Comparison of ENCODE assay signal across 20 mouse cellular contexts in genomic region chr6:127020431-127020830, GRCm38 (mm10). TPM values are rescaled to one million over a fixed set of nuclear protein-coding genes. Genes with fewer than 3 reads are reported as not detected.
DNase-seq lines count a peak whose midpoint lies in the region; ATAC-seq and TF ChIP-seq lines count a peak whose summit lies in the region.
"Had no signal": no experiment of that assay in that cellular context is flagged by ENCODE, and none has a peak within 500 bp of the region (broad histone marks: within the 10 kb centered on the region; RNA-seq: fewer than 3 reads in every experiment).

No protein-coding gene starts in this region.

- no peaks in the 10 kb centered on the region for H3K9me3 ChIP-seq in hindbrain, embryonic 13.5 days
- H3K9me3 ChIP-seq in hindbrain, embryonic 16.5 days (ENCODE audit: control insufficient read depth, low read length): no peaks in the 10 kb centered on the region
- no peaks in the 10 kb centered on the region for H3K9me3 ChIP-seq in limb, embryonic 12.5 days
- H3K9me3 ChIP-seq: neural tube, embryonic 13.5 days had no signal

- no peak overlapping the region for H3K27ac ChIP-seq in hindbrain, embryonic 13.5 days
- no peak overlapping the region for H3K27ac ChIP-seq in hindbrain, embryonic 16.5 days (ENCODE audit: low read depth, low read length)
- no peak overlapping the region for H3K27ac ChIP-seq in limb, embryonic 12.5 days
- H3K27ac ChIP-seq: heart, adult 2 months; neural tube, embryonic 13.5 days had no signal

- H3K4me3 ChIP-seq in hindbrain, embryonic 13.5 days: no peak overlapping the region
- H3K4me3 ChIP-seq in hindbrain, embryonic 16.5 days (ENCODE audit: low read length): no peak overlapping the region
- H3K4me3 ChIP-seq in limb, embryonic 12.5 days (replicated peaks): 0 out of 2 replicates have a peak overlapping the region, but pooled peaks have one; percentile 6
- H3K4me3 ChIP-seq: erythroblast, embryonic 14.5 days; heart, adult 2 months; neural tube, embryonic 13.5 days had no signal

- 0 out of 2 replicates have a peak, but pooled peaks have one; percentile 36 for ATAC-seq in hindbrain, embryonic 13.5 days (ENCODE audit: low FRiP score)
- ATAC-seq in hindbrain, embryonic 16.5 days: no peak
- ATAC-seq in limb, embryonic 12.5 days (ENCODE audit: insufficient number of reproducible peaks, insufficient read depth, low FRiP score, low TSS enrichment, low read depth): no peak

- 14% methylated on average over 13 of the region's 13 CpGs for WGBS in hindbrain, embryonic 13.5 days
- WGBS in hindbrain, embryonic 16.5 days: 13% methylated on average over 13 of the region's 13 CpGs
- WGBS in limb, embryonic 12.5 days: 11% methylated on average over 13 of the region's 13 CpGs

- H3K27me3 ChIP-seq in hindbrain, embryonic 13.5 days: peaks cover 19% of the 10 kb centered on the region
- H3K27me3 ChIP-seq in hindbrain, embryonic 16.5 days (replicated peaks; ENCODE audit: control insufficient read depth, insufficient read depth, low read length): 0 out of 2 replicates have a peak, but pooled peaks cover 2% of the 10 kb centered on the region
- peaks cover 41% of the 10 kb centered on the region for H3K27me3 ChIP-seq in limb, embryonic 12.5 days

- peaks cover 12% of the 10 kb centered on the region for H3K4me1 ChIP-seq in hindbrain, embryonic 13.5 days (replicated peaks)
- H3K4me1 ChIP-seq in hindbrain, embryonic 16.5 days (ENCODE audit: control insufficient read depth, insufficient read depth, low read depth, low read length): no peaks in the 10 kb centered on the region; the same call in 1 of the 2 replicates
- H3K4me1 ChIP-seq in limb, embryonic 12.5 days (replicated peaks): peaks cover 27% of the 10 kb centered on the region

- no peaks in the 10 kb centered on the region for H3K36me3 ChIP-seq in hindbrain, embryonic 13.5 days
- H3K36me3 ChIP-seq in hindbrain, embryonic 16.5 days (ENCODE audit: control insufficient read depth, insufficient read depth, low read length): no peaks in the 10 kb centered on the region
- H3K36me3 ChIP-seq in limb, embryonic 12.5 days: no peaks in the 10 kb centered on the region
- H3K36me3 ChIP-seq: neural tube, embryonic 13.5 days had no signal

- TF ChIP-seq CTCF in brain, embryonic 14.5 days (IDR thresholded peaks at IDR 0.05; ENCODE audit: borderline replicate concordance, extremely low read depth, insufficient read depth, insufficient read length): no peak

- no peak overlapping the region for H3K9ac ChIP-seq in hindbrain, embryonic 13.5 days
- H3K9ac ChIP-seq in hindbrain, embryonic 16.5 days (ENCODE audit: low read depth, low read length): no peak overlapping the region
- H3K9ac ChIP-seq in limb, embryonic 12.5 days (replicated peaks): no peak overlapping the region
- H3K9ac ChIP-seq: neural tube, embryonic 13.5 days had no signal

- H3K4me2 ChIP-seq in hindbrain, embryonic 13.5 days: no peak overlapping the region
- H3K4me2 ChIP-seq in hindbrain, embryonic 16.5 days (ENCODE audit: low read length): no peak overlapping the region
- H3K4me2 ChIP-seq in limb, embryonic 12.5 days: peak overlapping the region; percentile 37
- H3K4me2 ChIP-seq: neural tube, embryonic 13.5 days had no signal

- DNase-seq in embryo, embryonic 11 days: peak; percentile 20
- no peak for DNase-seq in embryo, embryonic 9.5 days (ENCODE audit: extremely low spot score)
- peak; percentile 3 for DNase-seq in brain, embryonic 14.5 days (ENCODE audit: low read depth)
- DNase-seq in kidney, postnatal 14 days: no peak
- no peak for DNase-seq in right cerebral cortex, adult 18-20 months
- DNase-seq: cerebellum, postnatal 36 days; heart, adult 2 months; heart, postnatal 10 days; kidney, adult 2 months; kidney, postnatal 25 days; lung, adult 2 months; lung, postnatal 4 days; right cerebral cortex, postnatal 4 days; thymus, postnatal 36 days had no signal

- TF ChIP-seq POLR2A in brain, embryonic 14.5 days (IDR thresholded peaks at IDR 0.05; ENCODE audit: borderline replicate concordance, extremely low read depth, insufficient read depth, insufficient read length, poor library complexity, severe bottlenecking): no peak

RNA-seq across cellular contexts. Expression of gene Fgf6, which starts 5.0 kb away (rescaled TPM):
- polyA plus RNA-seq in hindbrain, embryonic 13.5 days (2015; fragmentation: Nextera tagmentation; extraction: Ambion mirVana): 0.04 and 0.08 TPM in 2 replicates
- 0.07 TPM in 1 of 2 replicates, not detected in the other for polyA plus RNA-seq in hindbrain, embryonic 16.5 days (2015; fragmentation: Nextera tagmentation; extraction: Ambion mirVana)
- not detected in 2 replicates for polyA plus RNA-seq in brain, embryonic 14.5 days (2012; rRNA removed)
- 0.29 and 0.30 TPM in 2 replicates for polyA plus RNA-seq in limb, embryonic 12.5 days (2016; fragmentation: Nextera tagmentation; extraction: Ambion mirVana)
- polyA plus RNA-seq: erythroblast, embryonic 14.5 days; liver, adult 2 months; neural tube, embryonic 13.5 days had no signal

RNA-seq across cellular contexts. Expression of gene Fgf23, which starts 52.3 kb away (rescaled TPM):
- not detected in 2 replicates for polyA plus RNA-seq in hindbrain, embryonic 13.5 days (2015; fragmentation: Nextera tagmentation; extraction: Ambion mirVana)
- polyA plus RNA-seq in hindbrain, embryonic 16.5 days (2015; fragmentation: Nextera tagmentation; extraction: Ambion mirVana): 0.30 and 0.33 TPM in 2 replicates
- polyA plus RNA-seq in brain, embryonic 14.5 days (2012; rRNA removed): 0.29 and 0.34 TPM in 2 replicates
- 0.11 TPM in 1 of 2 replicates, not detected in the other for polyA plus RNA-seq in limb, embryonic 12.5 days (2016; fragmentation: Nextera tagmentation; extraction: Ambion mirVana)
- polyA plus RNA-seq: erythroblast, embryonic 14.5 days; heart, adult 2 months; kidney, adult 2 months; liver, adult 2 months; lung, adult 2 months; neural tube, embryonic 13.5 days had no signal

Comparison
In these comparisons a context has a peak if more than half of its experiments do, and no peak if none do; other contexts are left out.
1. DNase-seq: peak in embryo, embryonic 11 days (single experiment) and brain, embryonic 14.5 days (single experiment); none in embryo, embryonic 9.5 days (single experiment), kidney, postnatal 14 days (single experiment) and right cerebral cortex, adult 18-20 months (single experiment).